25 mouse cellular contexts compared by ENCODE assay signal in the genomic region with DNA sequence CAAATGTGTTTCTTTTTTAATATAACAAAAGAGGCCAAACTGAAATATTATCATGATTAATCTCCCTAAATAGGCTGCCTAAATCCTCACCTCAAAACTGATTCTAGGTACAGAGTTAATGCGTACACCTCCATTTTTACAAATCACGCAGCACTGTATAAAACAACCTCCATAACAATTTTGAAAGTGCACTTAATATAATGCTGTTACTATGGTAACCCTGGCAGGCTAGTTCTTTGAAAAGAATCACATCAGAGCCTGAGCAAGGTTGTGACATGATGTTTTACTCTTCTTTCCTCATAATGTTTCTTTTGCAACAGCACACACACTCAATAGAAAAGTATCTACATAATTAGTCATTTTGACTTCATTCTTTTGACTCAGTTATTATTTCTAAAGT. TPM values are rescaled to one million over a fixed set of nuclear protein-coding genes. Genes with fewer than 3 reads are reported as not detected.
DNase-seq lines count a peak whose midpoint lies in the region; ATAC-seq lines count a peak whose summit lies in the region.
"Had no signal": no experiment of that assay in that cellular context is flagged by ENCODE, and none has a peak within 500 bp of the region (broad histone marks: within the 10 kb centered on the region; RNA-seq: fewer than 3 reads in every experiment).

No protein-coding gene starts in this region.

- peaks cover 30% of the 10 kb centered on the region for H3K4me1 ChIP-seq in hindbrain, embryonic 15.5 days (replicated peaks)
- no peaks in the 10 kb centered on the region for H3K4me1 ChIP-seq in hindbrain, embryonic 11.5 days (replicated peaks; ENCODE audit: control insufficient read depth, insufficient read depth, low read length)
- peaks cover 43% of the 10 kb centered on the region for H3K4me1 ChIP-seq in midbrain, embryonic 13.5 days (replicated peaks)
- peaks cover 28% of the 10 kb centered on the region for H3K4me1 ChIP-seq in midbrain, embryonic 10.5 days
- H3K4me1 ChIP-seq in forebrain, embryonic 16.5 days (replicated peaks; ENCODE audit: control insufficient read depth, insufficient read depth, low read length): peaks cover 27% of the 10 kb centered on the region
- H3K4me1 ChIP-seq: embryonic facial prominence, embryonic 12.5 days; heart, embryonic 12.5 days; stomach, embryonic 15.5 days had no signal

- H3K36me3 ChIP-seq in hindbrain, embryonic 15.5 days: no peaks in the 10 kb centered on the region
- no peaks in the 10 kb centered on the region for H3K36me3 ChIP-seq in hindbrain, embryonic 11.5 days (ENCODE audit: control insufficient read depth, insufficient read depth, low read length)
- peaks cover 8% of the 10 kb centered on the region for H3K36me3 ChIP-seq in midbrain, embryonic 13.5 days
- 0 out of 2 replicates have a peak, but pooled peaks cover 2% of the 10 kb centered on the region for H3K36me3 ChIP-seq in midbrain, embryonic 10.5 days
- H3K36me3 ChIP-seq in forebrain, embryonic 16.5 days (ENCODE audit: control insufficient read depth, insufficient read depth): no peaks in the 10 kb centered on the region
- H3K36me3 ChIP-seq: embryonic facial prominence, embryonic 12.5 days; stomach, embryonic 15.5 days had no signal

- no peak for ATAC-seq in hindbrain, embryonic 15.5 days (ENCODE audit: low FRiP score, low read depth)
- ATAC-seq in hindbrain, embryonic 11.5 days (ENCODE audit: low FRiP score): no peak
- ATAC-seq in midbrain, embryonic 13.5 days: 0 out of 2 replicates have a peak, but pooled peaks have one; percentile 41
- peak; percentile 65 for ATAC-seq in forebrain, embryonic 16.5 days
- ATAC-seq: activated CD4-positive, CD25-positive, alpha-beta regulatory T cell, adult 4 months; intestine, postnatal 0 days had no signal

- H3K4me2 ChIP-seq in hindbrain, embryonic 15.5 days: no peak overlapping the region
- H3K4me2 ChIP-seq in hindbrain, embryonic 11.5 days (replicated peaks; ENCODE audit: low read depth, low read length): no peak overlapping the region
- H3K4me2 ChIP-seq in midbrain, embryonic 13.5 days (replicated peaks): no peak overlapping the region
- no peak overlapping the region for H3K4me2 ChIP-seq in forebrain, embryonic 16.5 days (ENCODE audit: low read length)
- H3K4me2 ChIP-seq: embryonic facial prominence, embryonic 12.5 days; heart, embryonic 12.5 days; limb, embryonic 13.5 days; liver, embryonic 11.5 days; stomach, embryonic 15.5 days had no signal

- H3K4me3 ChIP-seq in hindbrain, embryonic 15.5 days: no peak overlapping the region
- no peak overlapping the region for H3K4me3 ChIP-seq in hindbrain, embryonic 11.5 days (ENCODE audit: low read depth, low read length)
- H3K4me3 ChIP-seq in midbrain, embryonic 13.5 days (replicated peaks): no peak overlapping the region
- H3K4me3 ChIP-seq in midbrain, embryonic 10.5 days: no peak overlapping the region
- no peak overlapping the region for H3K4me3 ChIP-seq in forebrain, embryonic 16.5 days (replicated peaks; ENCODE audit: low read length)
- H3K4me3 ChIP-seq: embryonic facial prominence, embryonic 12.5 days; heart, adult 2 months; heart, embryonic 12.5 days; left cerebral cortex, adult 2 months; limb, embryonic 13.5 days; stomach, embryonic 15.5 days had no signal

- H3K9ac ChIP-seq in hindbrain, embryonic 15.5 days: no peak overlapping the region
- H3K9ac ChIP-seq in hindbrain, embryonic 11.5 days (ENCODE audit: low read depth, low read length): no peak overlapping the region
- H3K9ac ChIP-seq in midbrain, embryonic 13.5 days (replicated peaks): no peak overlapping the region
- H3K9ac ChIP-seq in forebrain, embryonic 16.5 days (replicated peaks; ENCODE audit: low read depth, low read length): no peak overlapping the region
- H3K9ac ChIP-seq: embryonic facial prominence, embryonic 12.5 days; heart, embryonic 12.5 days; limb, embryonic 13.5 days; stomach, embryonic 15.5 days had no signal

- WGBS in hindbrain, embryonic 15.5 days: 59% methylated on average over 2 of the region's 2 CpGs
- 84% methylated on average over 2 of the region's 2 CpGs for WGBS in hindbrain, embryonic 11.5 days
- WGBS in midbrain, embryonic 13.5 days: 59% methylated on average over 2 of the region's 2 CpGs
- 94% methylated on average over 2 of the region's 2 CpGs for WGBS in midbrain, embryonic 10.5 days
- WGBS in forebrain, embryonic 16.5 days: 41% methylated on average over 2 of the region's 2 CpGs

- H3K9me3 ChIP-seq in hindbrain, embryonic 15.5 days: no peaks in the 10 kb centered on the region
- no peaks in the 10 kb centered on the region for H3K9me3 ChIP-seq in hindbrain, embryonic 11.5 days (ENCODE audit: control insufficient read depth, low read length)
- no peaks in the 10 kb centered on the region for H3K9me3 ChIP-seq in midbrain, embryonic 13.5 days
- no peaks in the 10 kb centered on the region for H3K9me3 ChIP-seq in midbrain, embryonic 10.5 days (replicated peaks)
- H3K9me3 ChIP-seq in forebrain, embryonic 16.5 days (ENCODE audit: control insufficient read depth, low read length): no peaks in the 10 kb centered on the region
- H3K9me3 ChIP-seq: embryonic facial prominence, embryonic 12.5 days; heart, embryonic 12.5 days; limb, embryonic 13.5 days; stomach, embryonic 15.5 days had no signal

- no peaks in the 10 kb centered on the region for H3K27me3 ChIP-seq in hindbrain, embryonic 15.5 days
- H3K27me3 ChIP-seq in hindbrain, embryonic 11.5 days (ENCODE audit: control insufficient read depth, insufficient read depth, low read length): no peaks in the 10 kb centered on the region
- no peaks in the 10 kb centered on the region for H3K27me3 ChIP-seq in midbrain, embryonic 13.5 days
- peaks cover 11% of the 10 kb centered on the region; the same call in 1 of the 2 replicates for H3K27me3 ChIP-seq in midbrain, embryonic 10.5 days (ENCODE audit: low read depth, poor library complexity, severe bottlenecking)
- no peaks in the 10 kb centered on the region for H3K27me3 ChIP-seq in forebrain, embryonic 16.5 days (replicated peaks; ENCODE audit: control insufficient read depth, insufficient read depth, low read length)
- H3K27me3 ChIP-seq: embryonic facial prominence, embryonic 12.5 days; heart, embryonic 12.5 days; limb, embryonic 13.5 days; stomach, embryonic 15.5 days had no signal

- peak overlapping the region; percentile 13; the same call in 1 of the 2 replicates for H3K27ac ChIP-seq in hindbrain, embryonic 15.5 days (replicated peaks)
- H3K27ac ChIP-seq in hindbrain, embryonic 11.5 days (ENCODE audit: low read depth, low read length): no peak overlapping the region
- H3K27ac ChIP-seq in midbrain, embryonic 13.5 days: peak overlapping the region; percentile 39; the same call in 1 of the 2 replicates
- H3K27ac ChIP-seq in midbrain, embryonic 10.5 days (replicated peaks): no peak overlapping the region
- H3K27ac ChIP-seq in forebrain, embryonic 16.5 days (ENCODE audit: low read length): peak overlapping the region; percentile 76
- H3K27ac ChIP-seq: embryonic facial prominence, embryonic 12.5 days; heart, adult 2 months; left cerebral cortex, adult 2 months; limb, embryonic 13.5 days; stomach, embryonic 15.5 days had no signal

- no peak for DNase-seq in hindbrain, embryonic 11.5 days (ENCODE audit: low spot score)
- DNase-seq in midbrain, embryonic 10.5 days (ENCODE audit: low spot score): no peak
- DNase-seq in thymus, postnatal 36 days: no peak
- DNase-seq in cerebellum, adult 9-11 months: no peak
- DNase-seq: adrenal gland, adult 2 months; adrenal gland, postnatal 36 days; cerebellum, adult 8-10 months; embryo, embryonic 11 days; heart, adult 2 months; heart, postnatal 4 days; kidney, adult 9 months; kidney, postnatal 10 days; lung, postnatal 10 days; right cerebral cortex, postnatal 25 days had no signal

RNA-seq across cellular contexts. Expression of gene BC034090, which starts 59.2 kb away (rescaled TPM):
- polyA plus RNA-seq in hindbrain, embryonic 15.5 days (2015; fragmentation: Nextera tagmentation; extraction: Ambion mirVana): 6.4 and 6.6 TPM in 2 replicates
- polyA plus RNA-seq in hindbrain, embryonic 11.5 days (2014; fragmentation: Nextera tagmentation; extraction: Ambion mirVana): 1.7 and 2.5 TPM in 2 replicates
- 3.9 and 5.5 TPM in 2 replicates for polyA plus RNA-seq in midbrain, embryonic 13.5 days (2015; fragmentation: Nextera tagmentation; extraction: Ambion mirVana)
- 5.2 and 7.4 TPM in 2 replicates for polyA plus RNA-seq in midbrain, embryonic 10.5 days (2016; fragmentation: Nextera tagmentation; extraction: Ambion mirVana)
- polyA plus RNA-seq in forebrain, embryonic 16.5 days (2015; fragmentation: Nextera tagmentation; extraction: Ambion mirVana): 2.8 and 3.3 TPM in 2 replicates

Comparison
In these comparisons a context has a peak if more than half of its experiments do, and no peak if none do; other contexts are left out.
1. H3K27ac ChIP-seq: peak in hindbrain, embryonic 15.5 days (single experiment), midbrain, embryonic 13.5 days (single experiment) and forebrain, embryonic 16.5 days (single experiment); none in hindbrain, embryonic 11.5 days (single experiment) and midbrain, embryonic 10.5 days (single experiment).
2. ATAC-seq: peak in midbrain, embryonic 13.5 days (single experiment) and forebrain, embryonic 16.5 days (single experiment); none in hindbrain, embryonic 15.5 days (single experiment) and hindbrain, embryonic 11.5 days (single experiment).